In the genomic region with DNA sequence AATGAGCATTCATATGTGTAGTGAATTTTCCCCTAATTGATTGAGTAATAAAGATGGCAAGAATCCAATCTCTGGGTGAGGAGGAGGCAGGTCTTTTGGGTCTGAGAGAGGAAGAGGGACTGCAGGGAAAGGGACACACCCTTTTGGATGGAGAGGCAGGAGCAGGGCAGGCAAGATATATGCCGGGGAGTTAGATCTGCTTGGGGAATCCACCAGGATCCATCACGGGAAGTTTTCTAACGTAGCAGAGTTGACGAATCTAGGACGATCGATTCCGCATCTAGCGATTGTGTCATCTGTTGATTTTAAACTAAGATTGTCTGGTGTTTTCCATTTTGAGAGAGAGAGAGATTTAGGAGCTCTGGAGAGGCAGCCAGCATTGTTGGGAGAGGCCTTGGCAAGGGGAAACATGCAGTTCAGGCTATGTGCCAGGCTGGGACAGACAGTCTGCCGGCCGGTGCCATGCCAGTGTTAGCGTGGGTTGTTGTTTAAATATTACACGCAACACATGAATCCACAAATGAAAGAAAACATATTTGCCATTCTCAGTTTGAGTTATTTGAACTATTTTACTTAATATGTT, we compare ENCODE assay signal across 16 mouse cellular contexts.
A peak's percentile ranks its signal among the peaks of the same experiment; 100 is the strongest.
DNase-seq lines count a peak whose midpoint lies in the region; ATAC-seq lines count a peak whose summit lies in the region.
"Had no signal": no experiment of that assay in that cellular context is flagged by ENCODE, and none has a peak within 500 bp of the region (broad histone marks: within the 10 kb centered on the region; RNA-seq: fewer than 3 reads in every experiment).

No protein-coding gene starts in this region.

- H3K27ac ChIP-seq in intestine, embryonic 16.5 days (ENCODE audit: low read length) = no peak overlapping the region
- H3K27ac ChIP-seq: heart, embryonic 15.5 days; limb, embryonic 10.5 days; lung, embryonic 15.5 days had no signal

- H3K4me1 ChIP-seq in intestine, embryonic 16.5 days (ENCODE audit: control insufficient read depth, insufficient read depth, low read length) = no peaks in the 10 kb centered on the region
- H3K4me1 ChIP-seq: limb, embryonic 10.5 days; lung, embryonic 15.5 days had no signal

- no peaks in the 10 kb centered on the region for H3K9me3 ChIP-seq in intestine, embryonic 16.5 days (ENCODE audit: control insufficient read depth, low read length)
- H3K9me3 ChIP-seq: heart, embryonic 15.5 days; limb, embryonic 10.5 days; lung, embryonic 15.5 days had no signal

- H3K9ac ChIP-seq in intestine, embryonic 16.5 days (ENCODE audit: low read depth, low read length) = no peak overlapping the region
- H3K9ac ChIP-seq: heart, embryonic 15.5 days; lung, embryonic 15.5 days had no signal

- DNase-seq in gastrocnemius, postnatal 10 days = peak; percentile 6
- DNase-seq in gastrocnemius, adult 18-20 months (ENCODE audit: low spot score) = no peak
- DNase-seq in lung, postnatal 14 days = peak; percentile 3
- no peak for DNase-seq in lung, postnatal 25 days (ENCODE audit: low spot score)
- DNase-seq in cerebellum, adult 11-12 months = peak; percentile 51
- peak; percentile 14 to 69 for DNase-seq in layer of hippocampus, adult 18-20 months (ENCODE audit: low spot score in 2 of 2)
- no peak for DNase-seq in ovary, postnatal 10 days (ENCODE audit: low spot score)
- DNase-seq: kidney, postnatal 14 days; thymus, adult 2 months had no signal

- no peak for ATAC-seq in intestine, embryonic 16.5 days

- 88% methylated on average over 12 of the region's 12 CpGs for WGBS in intestine, embryonic 16.5 days

- H3K4me3 ChIP-seq in intestine, embryonic 16.5 days (ENCODE audit: low read length) = no peak overlapping the region
- H3K4me3 ChIP-seq: erythroblast, embryonic 14.5 days; heart, embryonic 15.5 days; limb, embryonic 10.5 days; lung, embryonic 15.5 days; myocyte had no signal

- H3K4me2 ChIP-seq in intestine, embryonic 16.5 days (ENCODE audit: low read depth, low read length) = no peak overlapping the region
- H3K4me2 ChIP-seq: heart, embryonic 15.5 days; lung, embryonic 15.5 days had no signal

- no peaks in the 10 kb centered on the region for H3K27me3 ChIP-seq in intestine, embryonic 16.5 days (replicated peaks; ENCODE audit: control insufficient read depth, insufficient read depth, low read length)
- H3K27me3 ChIP-seq: CH12.LX; heart, embryonic 15.5 days; lung, embryonic 15.5 days had no signal

- H3K36me3 ChIP-seq in intestine, embryonic 16.5 days (ENCODE audit: control insufficient read depth, insufficient read depth, low read length) = no peaks in the 10 kb centered on the region
- H3K36me3 ChIP-seq: heart, embryonic 15.5 days; limb, embryonic 10.5 days; lung, embryonic 15.5 days had no signal

Comparison
In these comparisons a context has a peak if more than half of its experiments do, and no peak if none do; other contexts are left out.
1. DNase-seq: peak in gastrocnemius, postnatal 10 days (single experiment), lung, postnatal 14 days (single experiment), cerebellum, adult 11-12 months (single experiment) and layer of hippocampus, adult 18-20 months (2 of 2); none in gastrocnemius, adult 18-20 months (single experiment), lung, postnatal 25 days (single experiment) and ovary, postnatal 10 days (single experiment).